Mouse (Mus musculus) WW6 (cell line): ENCODE data around the gene Itprip.

ENCODE experiments used
- DNase-seq: peaks from one replicate; pipeline ENCODE4 v3.0.0-alpha.2; 2013; ENCODE audit warnings: low read depth, low spot score

The Itprip gene

GRCm38 (mm10) chr19:47919126-47919965 is at the start of gene Itprip, which contains the start of gene Cfap43:
Gene Itprip, minus strand, starts transcription at chr19:47919299.
Gene Cfap43, minus strand, starts transcription at chr19:47919287.
- no peak for DNase-seq

- DNase-seq = no peak
These were observed 39.1 kb upstream of the Itprip start for GRCm38 (mm10) chr19:47958181-47958580.

- DNase-seq = no peak
These were observed 34.1 kb upstream of the Itprip start for GRCm38 (mm10) chr19:47953169-47953568.

GRCm38 (mm10) chr19:47950946-47951345 is 31.8 kb upstream of the Itprip start:
- no peak for DNase-seq

GRCm38 (mm10) chr19:47946821-47947465 is 27.8 kb upstream of the Itprip start:
- no peak for DNase-seq

- no peak for DNase-seq
These were observed 20.3 kb upstream of the Itprip start for GRCm38 (mm10) chr19:47939361-47939760.

GRCm38 (mm10) chr19:47937443-47938406 is 18.6 kb upstream of the Itprip start, which contains the start of gene Cfap58:
Gene Cfap58, plus strand, starts transcription at chr19:47937675.
- DNase-seq = peak; percentile 76

- no peak for DNase-seq
These were observed 17.8 kb upstream of the Itprip start for GRCm38 (mm10) chr19:47936938-47937337.

- DNase-seq = no peak
These were observed 17.4 kb upstream of the Itprip start for GRCm38 (mm10) chr19:47936490-47936889.

GRCm38 (mm10) chr19:47935530-47935929 is 16.4 kb upstream of the Itprip start:
- DNase-seq = no peak

- no peak for DNase-seq
These were observed 15.6 kb upstream of the Itprip start for GRCm38 (mm10) chr19:47934636-47935238.

GRCm38 (mm10) chr19:47934146-47934545 is 15.0 kb upstream of the Itprip start:
- no peak for DNase-seq

GRCm38 (mm10) chr19:47931982-47932638 is 13.0 kb upstream of the Itprip start:
- DNase-seq = no peak

GRCm38 (mm10) chr19:47929043-47929442 is 9.9 kb upstream of the Itprip start:
- DNase-seq = no peak

- DNase-seq = no peak
These were observed 7.9 kb upstream of the Itprip start for GRCm38 (mm10) chr19:47927032-47927431.

- DNase-seq = no peak
These were observed 6.7 kb upstream of the Itprip start for GRCm38 (mm10) chr19:47925819-47926218.

- DNase-seq = no peak
These were observed 872 bp upstream of the Itprip start for GRCm38 (mm10) chr19:47919966-47920375.

GRCm38 (mm10) chr19:47918455-47919101 is 521 bp downstream of the Itprip start:
- no peak for DNase-seq

- no peak for DNase-seq
These were observed 1.1 kb downstream of the Itprip start for GRCm38 (mm10) chr19:47918016-47918415.

- no peak for DNase-seq
These were observed 1.7 kb downstream of the Itprip start for GRCm38 (mm10) chr19:47917396-47917795.
